Mouse (Mus musculus): ENCODE measurements around the gene Rbm24. TPM values are rescaled to one million over a fixed set of nuclear protein-coding genes. Genes with fewer than 3 reads are reported as not detected.

The Rbm24 gene
- polyA plus RNA-seq, 1 experiment: not detected

DNA sequence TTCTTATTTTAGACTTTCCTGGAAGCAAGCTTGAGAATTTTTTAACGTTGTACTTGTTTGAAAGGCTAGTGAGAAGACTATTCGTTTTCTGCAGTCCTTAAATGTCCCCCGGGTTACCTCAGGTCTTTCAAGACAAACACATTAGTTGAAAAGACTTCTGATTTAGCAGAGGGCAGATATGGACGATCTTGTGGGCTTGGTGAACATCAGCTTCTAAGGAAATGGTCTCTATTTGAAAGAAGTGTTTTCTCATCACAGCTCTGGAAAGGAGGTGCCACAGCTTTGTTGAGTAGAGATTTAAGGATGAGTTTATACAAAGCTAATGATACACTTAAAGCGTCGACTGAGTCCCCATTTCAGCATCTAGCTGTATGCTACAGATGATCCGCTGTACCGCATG lies 6.1 kb downstream of the Rbm24 start:
- no peak for TF ChIP-seq GATA1 (IDR thresholded peaks at IDR 0.05; ENCODE audit: low read length)

DNA sequence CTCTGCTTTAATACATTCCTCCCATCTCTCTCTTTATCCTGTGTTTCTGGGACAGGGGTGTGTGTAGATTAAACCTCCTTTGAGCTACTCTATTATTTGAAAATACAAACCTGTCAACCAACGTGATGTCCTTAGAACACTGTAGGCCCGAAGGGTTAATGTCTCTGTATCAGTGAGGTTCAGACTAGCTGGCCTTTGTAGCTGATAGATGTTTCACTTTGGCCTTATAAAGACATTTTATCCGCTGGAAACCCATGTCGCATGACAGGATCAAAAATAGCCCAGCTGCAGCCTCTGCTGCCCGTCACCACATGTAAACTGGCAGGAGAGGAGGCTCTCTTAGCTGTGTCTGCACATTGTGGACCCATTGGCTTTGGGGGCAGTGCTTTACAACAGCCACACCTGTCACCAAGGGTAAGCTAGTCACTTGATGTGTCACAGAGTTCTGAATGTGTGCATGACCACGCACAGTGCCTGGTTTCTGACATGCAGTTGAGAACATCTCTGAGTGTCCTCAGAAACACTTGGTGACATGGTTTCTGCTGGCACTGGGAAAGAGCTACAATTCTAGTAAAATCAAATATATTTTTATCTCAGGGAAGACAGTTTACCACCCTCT lies 8.5 kb downstream of the Rbm24 start:
- no peak for TF ChIP-seq GATA1 (IDR thresholded peaks at IDR 0.05; ENCODE audit: low read length)

DNA sequence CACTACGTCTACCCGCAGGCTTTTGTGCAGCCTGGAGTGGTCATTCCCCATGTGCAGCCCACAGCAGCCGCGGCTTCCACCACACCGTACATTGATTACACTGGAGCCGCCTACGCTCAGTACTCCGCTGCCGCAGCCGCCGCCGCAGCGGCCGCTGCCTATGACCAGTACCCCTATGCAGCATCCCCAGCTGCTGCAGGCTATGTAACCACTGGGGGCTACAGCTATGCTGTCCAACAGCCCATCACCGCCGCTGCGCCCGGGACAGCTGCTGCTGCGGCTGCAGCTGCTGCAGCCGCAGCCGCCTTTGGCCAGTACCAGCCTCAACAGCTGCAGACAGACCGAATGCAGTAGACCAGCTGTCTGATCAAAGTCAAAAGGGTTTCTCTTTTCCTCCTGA lies 10.7 kb downstream of the Rbm24 start:
- TF ChIP-seq GATA1 (IDR thresholded peaks at IDR 0.05; ENCODE audit: low read length): no peak

DNA sequence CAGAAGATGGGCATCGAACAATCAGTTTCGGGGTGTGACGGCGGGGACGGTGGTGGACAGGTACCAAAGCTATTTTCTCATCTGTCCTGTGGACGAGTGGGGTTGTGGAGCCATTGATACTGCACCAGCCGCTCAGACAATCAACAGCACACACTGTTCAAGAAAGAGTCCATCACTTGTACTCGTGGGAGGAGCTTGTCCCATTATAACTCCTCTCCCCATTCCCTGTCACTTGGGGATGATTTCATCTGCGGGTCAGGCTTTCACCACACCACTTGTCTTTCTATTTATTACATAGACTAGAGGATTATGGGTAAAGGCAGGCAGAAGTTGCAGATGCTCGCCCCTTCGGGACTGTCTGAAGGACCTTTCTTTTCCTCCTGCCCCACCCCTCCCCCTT lies 11.6 kb downstream of the Rbm24 start:
- TF ChIP-seq GATA1 (IDR thresholded peaks at IDR 0.05; ENCODE audit: low read length): no peak

DNA sequence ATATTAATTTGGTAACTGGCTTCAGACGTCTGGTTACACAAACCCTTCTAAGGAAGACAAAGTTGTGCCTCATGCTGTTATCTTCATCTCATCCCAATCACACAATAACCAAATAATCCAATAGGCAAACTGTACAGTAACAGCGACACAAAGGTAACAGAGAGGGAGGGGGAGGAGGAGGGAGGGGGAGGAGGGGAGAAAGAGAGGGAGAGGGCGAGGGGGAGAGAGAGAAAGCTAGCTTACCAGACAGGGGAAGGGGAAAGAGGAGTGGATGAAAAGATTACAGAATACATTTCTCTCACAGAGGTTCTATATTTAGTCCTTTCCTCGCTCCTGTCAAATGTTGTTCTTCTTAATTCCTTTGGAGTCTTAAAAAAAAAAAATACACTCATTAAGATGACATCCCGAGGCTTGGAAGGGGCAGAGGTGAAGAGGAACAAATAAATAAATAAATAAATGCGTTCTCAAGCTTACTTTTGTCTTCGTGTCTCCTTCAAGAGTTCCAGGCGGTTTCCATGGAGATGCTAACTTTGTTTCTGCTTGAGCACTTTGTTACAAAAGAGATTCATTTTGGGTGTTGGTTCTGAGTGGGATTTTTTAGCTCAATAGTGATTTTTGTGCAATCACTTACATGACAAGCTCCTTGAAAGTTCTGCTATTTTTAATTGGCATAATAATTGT lies 15.8 kb downstream of the Rbm24 start:
- no peak for TF ChIP-seq GATA1 (IDR thresholded peaks at IDR 0.05; ENCODE audit: low read length)

DNA sequence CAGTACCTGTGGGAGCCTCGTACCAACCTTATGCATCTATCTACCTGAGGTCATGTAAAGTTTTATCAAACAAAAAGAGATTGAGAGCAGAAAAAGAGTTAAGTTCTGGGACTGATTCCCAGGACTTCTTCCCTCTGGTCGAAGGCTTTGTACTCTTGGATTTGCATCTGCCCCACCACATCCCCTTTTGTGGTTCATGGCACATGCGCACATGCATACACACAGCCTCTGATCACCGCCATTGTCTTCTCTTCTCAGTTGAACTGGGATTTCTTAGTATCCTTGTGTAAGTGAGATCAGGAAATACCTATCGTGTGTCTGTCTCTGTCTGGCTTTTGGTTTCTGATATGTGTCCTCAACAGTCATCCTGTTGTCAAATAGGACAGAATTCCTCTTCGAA lies 20.7 kb downstream of the Rbm24 start:
- TF ChIP-seq GATA1 (IDR thresholded peaks at IDR 0.05; ENCODE audit: low read length): no peak

DNA sequence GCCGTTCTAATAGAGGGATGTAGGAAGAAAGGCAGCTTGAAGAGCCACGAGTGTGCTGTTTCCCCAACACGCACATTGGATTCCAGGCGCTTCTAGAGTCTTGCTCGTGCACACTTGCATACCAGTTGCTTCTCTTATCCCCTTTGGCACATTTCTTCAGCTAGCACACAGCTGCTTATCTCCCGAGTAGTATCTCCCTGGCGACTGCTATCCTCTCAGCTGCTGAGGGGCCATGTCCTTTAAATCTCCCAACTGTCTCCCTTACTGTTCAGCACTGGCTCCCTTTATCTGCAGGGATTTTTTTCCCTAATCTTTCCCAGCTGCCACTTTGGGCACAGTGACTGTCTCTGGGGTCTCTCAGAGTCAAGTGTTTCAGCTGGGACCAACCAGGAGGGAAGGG lies 25.8 kb downstream of the Rbm24 start:
- no peak for TF ChIP-seq GATA1 (IDR thresholded peaks at IDR 0.05; ENCODE audit: low read length)

DNA sequence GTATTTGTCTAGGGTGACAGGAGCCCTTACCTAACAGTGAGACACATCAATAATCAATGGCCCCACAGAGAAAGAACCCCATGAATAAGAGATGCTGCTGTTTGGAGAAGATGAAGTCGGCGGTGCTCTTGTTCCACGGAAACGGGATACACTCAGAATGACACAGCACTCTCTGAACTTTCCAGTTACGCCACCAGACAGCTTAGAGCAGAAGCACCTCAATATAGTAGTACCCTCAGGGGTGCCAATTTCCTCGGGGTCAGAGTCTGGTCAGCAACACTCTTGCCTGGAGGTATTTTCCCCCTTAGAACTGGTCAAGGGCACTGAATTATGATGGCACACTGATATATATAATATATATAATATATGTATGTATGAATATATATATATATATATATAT lies 27.8 kb downstream of the Rbm24 start:
- TF ChIP-seq GATA1 (IDR thresholded peaks at IDR 0.05; ENCODE audit: low read length): no peak

DNA sequence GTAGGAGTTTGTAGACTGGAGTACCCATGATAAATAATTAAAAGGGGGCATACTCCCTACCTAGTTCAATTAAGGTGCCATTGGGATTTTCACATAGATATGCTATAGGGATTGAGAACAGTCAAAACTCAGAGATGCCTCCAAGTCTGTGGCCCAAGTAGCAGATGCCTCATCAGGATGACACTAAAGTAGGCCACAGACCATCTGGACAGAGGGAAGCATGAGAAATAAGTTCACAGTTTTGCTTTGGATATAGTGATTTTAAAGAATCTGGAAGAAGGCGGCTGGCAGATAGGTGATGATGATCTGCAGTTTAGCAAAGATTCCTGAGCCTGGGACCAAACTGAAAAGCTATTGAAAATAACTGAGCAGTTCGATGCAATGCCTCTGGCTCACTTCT lies 30.0 kb downstream of the Rbm24 start:
- no peak for TF ChIP-seq GATA1 (IDR thresholded peaks at IDR 0.05; ENCODE audit: low read length)

DNA sequence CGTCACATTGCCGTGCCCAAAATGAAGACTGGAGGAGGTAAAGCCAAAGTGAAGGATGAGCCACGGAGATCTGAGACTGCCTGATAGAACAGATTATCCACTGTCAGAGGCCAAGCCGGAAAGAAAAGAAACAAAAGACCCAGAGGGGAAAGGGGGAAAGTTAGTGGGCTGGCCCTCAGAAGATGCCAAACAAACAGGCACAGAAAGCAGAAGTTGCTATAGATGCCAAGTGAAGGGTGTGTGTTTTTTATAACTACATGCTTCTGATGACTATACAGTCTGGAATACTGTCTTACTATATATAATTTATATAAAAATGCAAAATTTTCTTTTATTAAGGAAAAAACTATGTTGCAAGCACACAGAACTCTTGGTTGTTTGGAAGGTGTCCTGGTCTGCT lies 31.7 kb downstream of the Rbm24 start:
- no peak for TF ChIP-seq GATA1 (IDR thresholded peaks at IDR 0.05; ENCODE audit: low read length)

DNA sequence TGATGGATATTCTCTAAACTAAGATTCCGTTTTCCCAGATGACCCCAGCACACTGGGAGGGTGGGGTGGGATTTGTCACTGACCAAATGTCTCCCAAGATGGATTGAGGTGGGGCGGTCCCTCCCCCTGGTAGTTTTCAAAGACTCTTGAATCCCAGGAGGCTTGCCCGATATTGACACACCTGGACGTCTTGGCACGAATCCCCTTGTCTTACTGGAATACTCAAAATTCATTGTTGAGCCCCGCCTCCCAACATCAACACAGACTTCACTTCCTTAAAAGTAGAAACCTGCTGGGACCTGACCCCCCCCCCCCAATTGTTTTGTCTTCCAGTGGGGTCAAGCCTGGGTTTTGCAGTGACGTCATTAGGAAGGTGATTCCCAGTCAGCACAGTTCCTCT lies 32.4 kb downstream of the Rbm24 start:
- no peak for TF ChIP-seq GATA1 (IDR thresholded peaks at IDR 0.05; ENCODE audit: low read length)

DNA sequence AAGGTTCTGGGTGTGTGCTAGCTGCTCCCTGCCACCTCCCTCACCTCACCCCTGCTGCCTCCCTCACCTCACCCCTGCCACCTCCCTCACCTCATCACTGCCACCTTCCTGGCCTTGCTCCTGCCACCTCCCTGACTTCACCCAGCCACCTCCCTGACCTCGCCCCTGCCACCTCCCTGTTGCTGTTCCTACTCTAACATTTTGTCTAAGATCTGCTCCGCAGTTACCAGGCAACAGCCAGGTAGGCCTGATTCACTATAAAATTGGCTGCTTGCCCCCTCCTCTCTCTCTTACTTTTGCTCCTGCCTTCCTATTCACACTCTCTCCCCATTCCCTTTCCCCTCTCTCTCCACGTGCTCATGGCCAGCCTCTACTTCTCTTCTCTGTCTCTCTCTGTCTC lies 33.3 kb downstream of the Rbm24 start:
- no peak for TF ChIP-seq GATA1 (IDR thresholded peaks at IDR 0.05; ENCODE audit: low read length)

DNA sequence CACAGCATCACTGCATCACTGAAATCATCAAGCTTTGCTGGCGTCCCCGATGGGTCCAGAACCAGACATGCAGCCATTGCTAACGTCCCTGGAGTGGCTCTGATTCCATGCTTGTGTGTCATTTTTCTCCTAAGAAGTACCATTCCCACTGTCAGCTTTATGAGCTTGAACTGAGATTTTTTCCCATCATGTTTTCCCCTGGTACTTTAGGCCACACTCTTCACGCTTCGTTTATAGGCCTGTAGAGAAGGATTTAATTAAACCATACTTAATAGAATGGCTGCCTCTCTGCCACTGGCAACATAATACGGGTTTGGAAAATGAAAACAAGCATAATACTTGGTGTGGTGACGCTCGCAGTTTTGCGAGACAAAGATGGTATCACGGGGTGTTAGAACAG lies 41.3 kb downstream of the Rbm24 start:
- no peak for TF ChIP-seq GATA1 (IDR thresholded peaks at IDR 0.05; ENCODE audit: low read length)

DNA sequence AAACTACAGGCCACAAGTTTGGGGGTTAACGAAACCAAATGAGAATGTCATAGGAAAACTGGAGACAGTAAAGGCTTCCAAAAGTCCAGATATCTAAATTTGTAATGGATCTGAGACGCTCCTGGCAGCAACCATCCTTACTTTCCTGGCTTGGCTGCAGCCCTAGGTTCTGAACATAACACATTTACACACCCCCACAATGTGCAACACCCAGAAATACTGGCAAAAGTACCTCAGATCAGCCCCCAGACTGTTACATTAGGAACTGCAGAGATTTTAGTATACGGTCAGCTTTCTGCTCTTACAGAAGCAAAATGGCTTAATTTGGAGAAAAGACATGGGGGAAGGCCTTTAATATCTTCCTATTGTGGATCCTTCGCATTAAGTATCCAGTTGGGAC lies 44.0 kb downstream of the Rbm24 start:
- TF ChIP-seq GATA1 (IDR thresholded peaks at IDR 0.05; ENCODE audit: low read length): no peak

DNA sequence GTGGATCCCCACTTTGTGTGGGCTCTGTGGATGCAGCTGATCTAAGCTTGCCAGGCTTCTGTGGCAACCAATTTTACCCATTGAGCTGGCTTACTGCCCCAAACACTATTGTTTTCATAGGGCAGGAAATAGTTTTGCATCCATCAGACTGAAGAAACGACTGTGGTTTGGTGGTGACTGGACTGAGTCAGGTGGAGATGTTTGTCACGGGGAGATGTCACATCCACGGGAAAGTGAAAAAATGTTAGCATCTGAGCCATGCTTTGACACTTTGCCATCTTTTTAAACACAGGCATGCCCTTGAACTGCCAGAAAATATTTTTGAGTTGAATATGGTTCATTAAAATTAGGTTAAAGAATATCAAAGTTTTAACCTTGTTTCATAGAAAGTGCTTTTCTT lies 45.5 kb downstream of the Rbm24 start:
- no peak for TF ChIP-seq GATA1 (IDR thresholded peaks at IDR 0.05; ENCODE audit: low read length)

DNA sequence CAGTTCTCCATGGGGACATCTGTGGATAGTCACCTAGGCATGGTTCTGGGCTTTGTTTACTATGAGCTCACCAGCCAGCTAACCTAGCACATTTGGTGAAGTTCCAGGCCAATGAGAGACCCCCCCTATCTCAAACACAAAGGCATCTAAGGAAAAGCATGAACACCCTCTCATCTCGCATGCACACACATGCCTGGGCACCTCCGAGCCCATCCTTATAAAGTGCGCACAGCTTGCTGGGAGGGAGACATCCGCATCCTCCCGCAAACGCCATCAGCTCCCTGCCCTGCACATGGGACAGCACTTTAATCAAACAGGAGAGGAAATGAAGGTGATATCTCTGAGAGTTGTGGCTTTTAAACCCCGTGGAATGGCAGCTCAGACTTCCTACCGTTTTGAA lies 50.0 kb downstream of the Rbm24 start:
- no peak for TF ChIP-seq GATA1 (IDR thresholded peaks at IDR 0.05; ENCODE audit: low read length)

DNA sequence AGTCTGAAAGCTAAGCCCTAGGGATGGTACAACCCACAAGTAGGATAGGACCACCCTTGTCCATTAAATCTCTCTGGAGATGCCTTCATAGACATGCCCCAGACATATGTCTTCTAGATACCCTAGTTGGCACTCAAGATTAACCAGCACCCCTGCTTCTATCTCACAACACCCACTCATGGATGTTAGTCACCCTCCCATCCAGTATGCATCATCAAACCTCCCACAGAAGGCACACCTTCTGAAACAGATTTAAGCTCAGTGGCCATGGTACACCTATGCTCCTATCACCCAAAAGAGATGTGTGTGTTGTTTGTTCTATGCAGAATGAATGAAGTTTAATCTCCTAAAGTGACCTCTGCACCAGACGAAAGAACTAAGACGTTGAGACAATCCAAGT lies 51.3 kb downstream of the Rbm24 start:
- TF ChIP-seq GATA1 (IDR thresholded peaks at IDR 0.05; ENCODE audit: low read length): no peak

Other genes starting within 250 kb of the Rbm24 start
- not detected in 2 replicates for gene Stmnd1, start 144.7 kb upstream of the Rbm24 start, polyA plus RNA-seq (2012)
- gene Cap2, start 83.4 kb downstream of the Rbm24 start, polyA plus RNA-seq (2012): not detected in 2 replicates